Mouse (Mus musculus): ENCODE results near the gene Wdfy1. TPM values are rescaled to one million over a fixed set of nuclear protein-coding genes. Genes with fewer than 3 reads are reported as not detected.
A peak's percentile ranks its signal among the peaks of the same experiment; 100 is the strongest.

The Wdfy1 gene
- 10 to 100 TPM; 56.1 to 59.6 TPM for total RNA-seq (2021)

- intact Hi-C loops (cut with DNase I), result no loop called here
- peak; percentile 96 for DNase-seq
Measured at GRCm38 (mm10) chr1:79775927-79776458, at the start of gene Wdfy1, which contains the start of gene Mrpl44. TSS of gene Wdfy1 (minus strand) at chr1:79776143. TSS of gene Mrpl44 (plus strand) at chr1:79776018.

GRCm38 (mm10) chr1:79823951-79824633, 48.1 kb upstream of the Wdfy1 start:
- intact Hi-C loops (cut with DNase I), result no loop called here
- no peak for DNase-seq

DNA sequence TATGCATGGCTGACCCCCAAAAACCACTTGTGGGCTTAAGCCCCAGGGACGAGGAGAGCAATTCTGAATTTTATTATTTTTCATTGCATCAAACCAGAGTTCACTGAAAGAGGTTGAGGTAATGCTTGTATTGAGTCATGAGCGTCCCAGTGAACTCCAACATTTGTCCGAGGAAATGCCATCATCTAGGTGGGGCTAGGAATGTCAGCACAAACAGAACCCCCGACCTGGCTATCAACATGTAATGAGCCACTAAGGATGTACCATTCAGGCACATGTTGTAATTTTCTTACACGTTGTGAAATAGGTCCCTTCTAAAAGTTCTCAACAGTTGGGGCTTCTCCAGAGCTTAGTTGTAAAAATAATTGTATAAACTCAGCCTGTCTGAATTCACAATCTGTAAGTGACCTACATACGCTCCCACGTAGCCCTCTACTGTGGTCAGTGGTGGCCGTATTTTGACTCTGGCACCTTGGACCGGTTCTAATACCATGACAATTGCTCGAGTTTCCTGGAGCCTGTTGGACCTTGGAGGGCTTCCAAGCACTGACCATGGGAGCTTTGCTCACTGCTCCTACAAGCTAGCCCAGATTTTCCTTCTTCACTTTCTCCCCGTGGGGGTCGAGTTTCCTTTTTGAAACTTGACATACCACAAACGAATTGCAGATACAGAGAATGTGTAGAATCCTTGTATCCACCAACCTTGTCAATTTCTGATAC, 47.0 kb upstream of the Wdfy1 start:
- intact Hi-C loops (cut with DNase I), result no loop called here
- peak; percentile 56 for DNase-seq

DNA sequence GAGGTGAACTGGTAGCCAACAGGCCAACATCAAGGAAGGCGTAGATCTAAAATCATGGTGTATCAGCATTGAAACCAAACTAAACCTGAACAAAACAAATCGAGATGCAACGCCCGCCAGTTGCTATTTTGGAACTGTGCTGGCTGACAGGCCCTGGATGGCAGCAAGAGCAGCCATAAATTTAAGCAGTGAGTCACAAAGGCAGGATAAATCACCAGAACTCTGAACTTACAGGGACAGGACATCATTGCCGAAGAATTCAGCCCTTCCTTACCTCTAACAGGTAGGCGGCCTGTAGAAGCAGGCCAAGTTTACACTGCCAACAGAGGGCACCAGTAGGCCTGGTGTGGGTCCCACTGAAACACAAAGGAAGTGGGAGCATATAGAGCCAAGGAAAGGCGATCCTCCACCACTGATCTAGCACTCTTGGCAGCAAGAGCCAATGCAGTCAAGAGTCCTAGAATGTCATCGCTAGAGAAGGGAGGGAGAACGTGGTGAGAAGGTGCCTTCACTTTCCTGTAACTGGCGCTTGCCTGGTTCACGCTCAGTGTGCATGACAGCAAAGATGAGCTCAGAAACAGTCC, 43.4 kb upstream of the Wdfy1 start:
- intact Hi-C loops (cut with DNase I), result no loop called here
- no peak for DNase-seq

DNA sequence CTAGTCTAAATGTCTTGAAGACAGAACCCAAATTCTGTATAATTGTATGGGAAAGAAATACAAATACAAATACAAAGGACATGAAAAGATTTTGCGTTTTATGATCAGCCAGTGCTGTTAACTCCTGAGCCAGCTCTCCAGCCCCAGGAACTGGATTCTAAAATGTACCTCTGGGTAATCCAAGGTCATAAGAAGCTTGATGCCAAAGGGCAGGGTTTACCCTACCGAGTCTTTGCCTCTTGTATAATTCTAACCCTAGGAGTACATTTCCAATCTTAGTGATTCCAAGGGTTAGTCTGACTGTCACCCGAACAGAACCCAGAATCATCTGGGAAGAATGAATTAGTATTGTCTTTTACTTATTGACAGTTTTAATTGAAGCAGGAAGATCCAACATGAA, 39.5 kb upstream of the Wdfy1 start:
- DNase-seq, result no peak
- intact Hi-C loops (cut with DNase I), result no loop called here

GRCm38 (mm10) chr1:79809447-79809846, 33.5 kb upstream of the Wdfy1 start:
- intact Hi-C loops (cut with DNase I), result no loop called here
- DNase-seq, result no peak

- peak; percentile 71 for DNase-seq
- intact Hi-C loops (cut with DNase I), result no loop called here
Measured at GRCm38 (mm10) chr1:79806865-79807264, 30.9 kb upstream of the Wdfy1 start.

GRCm38 (mm10) chr1:79803614-79804013, 27.7 kb upstream of the Wdfy1 start:
- intact Hi-C loops (cut with DNase I), result no loop called here
- DNase-seq, result no peak

DNA sequence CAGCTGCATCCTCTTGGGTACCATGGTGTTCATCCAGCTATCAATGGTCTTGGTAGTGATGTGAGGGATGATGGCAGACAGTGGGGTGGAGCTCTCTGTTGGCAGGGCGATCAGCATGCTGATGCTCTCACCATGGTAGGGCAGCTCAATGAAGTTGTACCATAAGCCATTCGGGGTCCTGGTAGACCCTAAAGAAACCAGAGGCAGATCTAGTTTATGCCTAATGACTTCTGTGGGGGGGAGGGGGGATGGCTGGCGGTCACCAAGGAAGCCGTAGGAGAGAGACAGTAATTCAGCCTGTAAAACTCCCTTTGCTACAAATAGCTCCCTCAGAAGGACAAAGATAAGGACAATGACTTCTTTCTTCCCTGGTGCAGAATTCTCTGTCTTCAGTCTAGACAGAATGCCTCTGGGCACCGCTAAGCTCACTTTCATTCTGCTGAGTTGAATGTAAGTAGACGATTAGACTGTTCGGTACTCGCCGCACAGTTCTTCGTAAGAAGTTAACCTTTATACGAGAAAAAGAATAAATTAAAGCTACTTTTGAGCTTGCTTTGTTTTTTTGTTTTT, 27.0 kb upstream of the Wdfy1 start:
- intact Hi-C loops (cut with DNase I), result no loop called here
- no peak for DNase-seq

GRCm38 (mm10) chr1:79797084-79797483, 21.1 kb upstream of the Wdfy1 start:
- DNase-seq, result no peak
- intact Hi-C loops (cut with DNase I), result no loop called here

GRCm38 (mm10) chr1:79786267-79786927, 10.5 kb upstream of the Wdfy1 start:
- intact Hi-C loops (cut with DNase I), result loop anchor here (2.0 to 5.0 kb wide), 3 partner anchors 321 to 726 kb away; no protein-coding TSS in a partner anchor
- DNase-seq, result peak; percentile 49

DNA sequence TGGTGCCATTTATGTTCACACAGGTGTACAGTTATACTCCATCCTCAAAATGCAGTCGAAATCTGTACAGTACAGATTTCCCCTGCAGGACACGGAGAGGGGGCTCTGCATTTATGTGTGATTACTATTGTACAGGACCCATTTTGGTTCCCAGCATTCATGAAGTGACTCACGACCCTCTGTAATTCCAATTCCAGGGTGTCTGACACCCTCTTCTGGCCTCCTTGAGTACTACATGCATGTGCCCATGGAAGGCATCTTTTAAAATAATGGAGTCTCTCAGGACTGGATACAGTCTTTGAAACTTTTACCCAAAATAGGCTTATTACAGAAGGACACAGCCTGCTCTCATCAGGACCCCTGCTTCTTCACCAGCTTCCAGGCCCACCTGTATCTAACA, 6.5 kb upstream of the Wdfy1 start:
- DNase-seq, result no peak
- intact Hi-C loops (cut with DNase I), result no loop called here

- no peak for DNase-seq
- intact Hi-C loops (cut with DNase I), result no loop called here
Measured at GRCm38 (mm10) chr1:79778011-79778410, 2.1 kb upstream of the Wdfy1 start.

- intact Hi-C loops (cut with DNase I), result no loop called here
- no peak for DNase-seq
Measured at GRCm38 (mm10) chr1:79774164-79774780, 1.7 kb downstream of the Wdfy1 start.

GRCm38 (mm10) chr1:79768231-79768630, 7.7 kb downstream of the Wdfy1 start:
- intact Hi-C loops (cut with DNase I), result no loop called here
- DNase-seq, result no peak

DNA sequence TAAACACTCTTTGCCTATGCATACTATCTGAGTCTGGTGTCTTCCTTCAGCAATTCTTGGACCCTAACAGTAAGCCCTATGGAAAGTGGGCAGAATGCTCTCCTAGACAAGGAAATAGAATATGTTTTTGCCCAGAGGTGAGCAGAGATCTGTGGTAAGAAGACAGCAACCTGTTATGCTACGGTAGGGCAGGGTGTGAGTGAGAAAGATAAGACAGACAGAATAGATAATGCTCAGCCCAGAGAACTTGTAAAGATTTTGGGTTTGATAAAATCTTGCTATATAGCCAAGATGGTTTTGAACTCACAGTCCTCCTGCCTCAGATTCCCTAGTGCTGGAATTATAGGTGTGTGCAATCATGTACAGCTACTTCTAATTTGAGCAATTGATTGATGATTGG, 11.5 kb downstream of the Wdfy1 start:
- intact Hi-C loops (cut with DNase I), result no loop called here
- DNase-seq, result no peak

- intact Hi-C loops (cut with DNase I), result no loop called here
- no peak for DNase-seq
Measured at GRCm38 (mm10) chr1:79764031-79764430, 11.9 kb downstream of the Wdfy1 start.

DNA sequence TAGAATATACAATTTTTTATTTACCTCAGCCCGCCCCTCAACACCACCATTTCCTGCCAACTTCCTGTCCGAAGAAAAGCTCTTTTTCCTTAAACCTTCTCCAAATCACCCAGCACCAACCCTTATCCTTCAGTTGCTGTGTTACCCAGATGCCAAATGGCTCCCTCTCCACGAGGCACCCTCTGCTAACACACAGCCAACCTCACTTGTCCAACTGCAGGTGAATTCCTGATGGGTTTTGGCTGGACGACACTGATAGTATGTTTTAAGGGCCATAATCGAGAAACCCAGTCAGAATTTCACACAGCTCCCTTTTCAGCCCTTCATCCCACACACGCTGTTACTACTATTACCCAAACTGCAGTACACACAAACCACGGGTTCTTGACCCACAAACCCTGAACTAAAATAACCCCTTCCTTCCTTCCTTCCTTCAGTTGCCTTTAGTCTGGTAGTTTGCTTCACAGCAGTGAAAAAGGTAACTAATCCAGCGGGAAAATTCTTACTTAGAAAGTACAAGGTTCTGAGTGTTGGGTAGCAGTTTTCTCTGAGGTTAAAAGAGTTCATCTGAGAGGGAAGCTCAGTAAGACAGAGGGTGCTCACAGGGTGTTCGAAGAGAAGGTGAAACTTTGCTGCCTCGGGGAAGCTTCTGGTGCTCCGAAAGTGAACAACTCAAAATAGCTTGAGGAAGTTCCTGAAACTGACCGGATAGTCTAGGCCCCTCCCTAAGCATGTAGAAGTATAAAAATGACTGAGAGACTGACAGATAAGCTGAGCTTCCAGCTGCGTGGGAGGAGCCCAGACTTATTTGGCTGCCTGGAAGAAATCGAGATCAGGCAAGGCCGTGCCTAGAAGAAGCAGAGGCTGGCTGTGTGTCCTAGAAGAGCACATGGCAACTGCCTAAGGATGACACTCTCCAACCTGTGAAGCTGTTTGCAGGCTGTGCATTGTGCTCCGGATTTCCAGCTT, 13.4 kb downstream of the Wdfy1 start:
- intact Hi-C loops (cut with DNase I), result no loop called here
- no peak for DNase-seq

GRCm38 (mm10) chr1:79761917-79762271, 14.0 kb downstream of the Wdfy1 start:
- DNase-seq, result no peak
- intact Hi-C loops (cut with DNase I), result no loop called here
